Mouse (Mus musculus) left cerebral cortex, adult 2 months (tissue): Measurements from ENCODE around the gene S100a14. TPM values are rescaled to one million over a fixed set of nuclear protein-coding genes. Genes with fewer than 3 reads are reported as not detected.

Experiments used
- DNase-seq, 2 experiments: peaks; one replicate each; pipeline ENCODE4 v3.0.0; 2021 to 2022; ENCODE audit warnings: low spot score in 2 of 2, mixed read lengths in 1 of 2; ENCODE audit errors: extremely low spot score in 1 of 2
- H3K27ac ChIP-seq: fragments of 200-600 bp; 2 replicates; pipeline ENCODE4 v1.8.1; 2022
- H3K4me3 ChIP-seq: fragments of 200-600 bp; 2 replicates; pipeline ENCODE4 v1.8.1; 2022
- CTCF ChIP-seq: fragments of 200-600 bp; IDR thresholded peaks from 2 replicates; pipeline ENCODE4 v1.8.1; 2022; ENCODE audit warnings: antibody characterized with exemption, mild to moderate bottlenecking, moderate library complexity
- intact Hi-C: fragments of 180-260 bp; cut with DNase I; formaldehyde crosslinking; loops from one replicate; pipeline ENCODE4 v1.15.1; 2025
- total RNA-seq, 2 experiments: library from RNA; stranded (reverse); gene quantifications; 2 replicates each; pipeline ENCODE4 v1.2.3; 2021

Gene S100a14
- total RNA-seq, 2 experiments from 2014 or later = 0.34 TPM; not detected in 1

- intact Hi-C loops = no loop called here
- DNase-seq = no peak
- H3K27ac ChIP-seq = no peak overlapping the region
- no peak for TF ChIP-seq CTCF
- no peak overlapping the region for H3K4me3 ChIP-seq
Measured at GRCm38 (mm10) chr3:90574691-90575090, 48.0 kb downstream of the S100a14 start.

GRCm38 (mm10) chr3:90575320-90575719 lies 48.7 kb downstream of the S100a14 start:
- intact Hi-C loops = no loop called here
- TF ChIP-seq CTCF = no peak
- no peak for DNase-seq
- Histone ChIP-seq H3K4me3 (no peak overlapping the region), H3K27ac (no peak overlapping the region)

- DNase-seq = no peak
- TF ChIP-seq CTCF = no peak
- no peak overlapping the region for H3K4me3 ChIP-seq
Measured at GRCm38 (mm10) chr3:90576351-90577001, 49.8 kb downstream of the S100a14 start.

More at GRCm38 (mm10) chr3:90576351-90577001, 49.8 kb downstream of the S100a14 start:
- intact Hi-C loops = no loop called here
- no peak overlapping the region for H3K27ac ChIP-seq

Other genes with a start within 250 kb of the S100a14 start
- gene Gatad2b, start 233.7 kb upstream of the S100a14 start, total RNA-seq = 100 to 1,000 TPM in 1 of 2 experiments, 10 to 100 TPM in 1; 93.5 to 103 TPM
- 1 to 10 TPM; 8.1 to 8.3 TPM for gene Slc27a3, start 136.9 kb upstream of the S100a14 start, total RNA-seq
- 10 to 100 TPM; 62.1 to 65.7 TPM for gene Ints3, start 93.2 kb upstream of the S100a14 start, total RNA-seq
- gene Npr1, start 61.0 kb upstream of the S100a14 start, total RNA-seq = 1 to 10 TPM; 3.3 TPM
- gene Ilf2, start 50.7 kb upstream of the S100a14 start, total RNA-seq = 10 to 100 TPM; 75.1 to 92.3 TPM
- gene Snapin, start 35.8 kb upstream of the S100a14 start, total RNA-seq = 10 to 100 TPM; 48.8 to 50.9 TPM
- 100 to 1,000 TPM; 164 TPM for gene Chtop, start 17.4 kb upstream of the S100a14 start, total RNA-seq
- 100 to 1,000 TPM; 119 to 123 TPM for gene S100a1, start 12.5 kb upstream of the S100a14 start, total RNA-seq
- gene S100a13, start 12.4 kb upstream of the S100a14 start, total RNA-seq = 10 to 100 TPM; 15.4 to 18.1 TPM
- gene S100a16, start 10.4 kb downstream of the S100a14 start, total RNA-seq = 10 to 100 TPM; 60.2 to 70.1 TPM
- gene S100a3, start 33.7 kb downstream of the S100a14 start, total RNA-seq = under 1 TPM; 0.56 to 0.81 TPM
- not detected for gene S100a2, start 63.4 kb downstream of the S100a14 start, total RNA-seq
- gene Gm42674, start 75.0 kb downstream of the S100a14 start, total RNA-seq = not detected
- 1 to 10 TPM; 4.6 to 4.8 TPM for gene S100a4, start 76.9 kb downstream of the S100a14 start, total RNA-seq
- not detected for gene S100a5, start 81.7 kb downstream of the S100a14 start, total RNA-seq
- gene S100a6, start 86.0 kb downstream of the S100a14 start, total RNA-seq = 10 to 100 TPM; 28.8 to 31.0 TPM
- gene S100a7a, start 127.2 kb downstream of the S100a14 start, total RNA-seq = 1 to 10 TPM in 1 of 2 experiments, under 1 TPM in 1; 0.72 to 1.1 TPM
- gene S100a8, start 142.1 kb downstream of the S100a14 start, total RNA-seq = 1 to 10 TPM in 1 of 2 experiments, not detected in 1; 3.0 TPM
- 1 to 10 TPM in 1 of 2 experiments, not detected in 1; 2.1 TPM for gene S100a9, start 168.9 kb downstream of the S100a14 start, total RNA-seq
- gene Pglyrp4, start 200.1 kb downstream of the S100a14 start, total RNA-seq = not detected